In the genomic region with DNA sequence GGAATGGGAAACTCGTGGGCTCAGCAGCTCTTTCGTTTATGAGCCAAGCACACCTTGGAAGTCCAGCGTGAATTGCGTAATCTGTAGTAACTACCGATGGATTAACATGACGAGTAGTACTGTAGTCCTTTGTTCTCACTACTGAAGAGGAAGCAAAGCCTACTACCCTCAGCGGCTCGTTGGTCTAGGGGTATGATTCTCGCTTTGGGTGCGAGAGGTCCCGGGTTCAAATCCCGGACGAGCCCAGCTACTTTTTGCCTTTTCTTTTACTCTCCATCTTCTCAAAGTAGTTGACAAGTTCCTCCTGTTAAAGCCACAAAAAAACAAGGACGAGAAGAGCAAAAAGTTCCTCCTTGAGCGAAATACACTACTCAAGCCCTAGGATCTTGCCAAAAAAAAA, we compare ENCODE assay signal across 8 mouse cellular contexts. TPM values are rescaled to one million over a fixed set of nuclear protein-coding genes. Genes with fewer than 3 reads are reported as not detected.
DNase-seq lines count a peak whose midpoint lies in the region; ATAC-seq lines count a peak whose summit lies in the region.

No protein-coding gene starts in this region.

- H3K9ac ChIP-seq in forebrain, embryonic 13.5 days: no peak overlapping the region
- no peak overlapping the region for H3K9ac ChIP-seq in hindbrain, embryonic 13.5 days

- peaks cover 6% of the 10 kb centered on the region for H3K4me1 ChIP-seq in forebrain, embryonic 13.5 days
- H3K4me1 ChIP-seq in hindbrain, embryonic 13.5 days (replicated peaks): peaks cover 9% of the 10 kb centered on the region

- ATAC-seq in forebrain, embryonic 13.5 days: peak; percentile 55; the same call in 1 of the 2 replicates
- ATAC-seq in hindbrain, embryonic 13.5 days (ENCODE audit: low FRiP score): no peak

- peaks cover 17% of the 10 kb centered on the region for H3K27me3 ChIP-seq in forebrain, embryonic 13.5 days
- H3K27me3 ChIP-seq in hindbrain, embryonic 13.5 days: peaks cover 48% of the 10 kb centered on the region

- 1% methylated on average over 15 of the region's 15 CpGs for WGBS in forebrain, embryonic 13.5 days
- under 1% methylated on average over 15 of the region's 15 CpGs for WGBS in hindbrain, embryonic 13.5 days

- no peaks in the 10 kb centered on the region for H3K36me3 ChIP-seq in forebrain, embryonic 13.5 days (ENCODE audit: poor library complexity, severe bottlenecking)
- H3K36me3 ChIP-seq in hindbrain, embryonic 13.5 days: no peaks in the 10 kb centered on the region

- no peak overlapping the region for H3K27ac ChIP-seq in forebrain, embryonic 13.5 days
- H3K27ac ChIP-seq in hindbrain, embryonic 13.5 days: no peak overlapping the region

- H3K4me3 ChIP-seq in forebrain, embryonic 13.5 days: peak overlapping the region; percentile 47
- peak overlapping the region; percentile 44 for H3K4me3 ChIP-seq in hindbrain, embryonic 13.5 days

- H3K9me3 ChIP-seq in forebrain, embryonic 13.5 days (replicated peaks): no peaks in the 10 kb centered on the region
- H3K9me3 ChIP-seq in hindbrain, embryonic 13.5 days: no peaks in the 10 kb centered on the region

- peak; percentile 89 for DNase-seq in ES-CJ7 (ENCODE audit: low read depth, low spot score)
- DNase-seq in brain, adult 2 months (ENCODE audit: low read depth, low spot score): peak; percentile 50
- DNase-seq in layer of hippocampus, postnatal 25 days (ENCODE audit: extremely low spot score in 1 of 2, low spot score in 1 of 2): peak; percentile 41 to 71
- DNase-seq in lung, postnatal 25 days (ENCODE audit: low spot score): peak; percentile 77
- peak; percentile 64 for DNase-seq in retina, postnatal 1 day
- DNase-seq in urinary bladder, postnatal 4 days (ENCODE audit: low spot score in 2 of 2): peak; percentile 33 to 74

- peak overlapping the region; percentile 66 for H3K4me2 ChIP-seq in forebrain, embryonic 13.5 days
- peak overlapping the region; percentile 63 for H3K4me2 ChIP-seq in hindbrain, embryonic 13.5 days

RNA-seq across cellular contexts. Expression of gene Elf2, which starts 17.7 kb away (rescaled TPM):
- 55.9 and 60.1 TPM in 2 replicates for polyA plus RNA-seq in forebrain, embryonic 13.5 days (2015; fragmentation: Nextera tagmentation; extraction: Ambion mirVana)
- 47.1 TPM in 2 replicates for polyA plus RNA-seq in hindbrain, embryonic 13.5 days (2015; fragmentation: Nextera tagmentation; extraction: Ambion mirVana)
- total RNA-seq in layer of hippocampus, postnatal 25 days (2021): 10 to 100 TPM; 41.3 to 44.6 TPM

RNA-seq across cellular contexts. Expression of gene Mgarp, which starts 38.4 kb away (rescaled TPM):
- polyA plus RNA-seq in forebrain, embryonic 13.5 days (2015; fragmentation: Nextera tagmentation; extraction: Ambion mirVana): 1.5 and 2.2 TPM in 2 replicates
- 1.2 and 3.3 TPM in 2 replicates for polyA plus RNA-seq in hindbrain, embryonic 13.5 days (2015; fragmentation: Nextera tagmentation; extraction: Ambion mirVana)
- under 1 TPM in 1 of 2 experiments, not detected in 1; 0.26 TPM for total RNA-seq in layer of hippocampus, postnatal 25 days (2021)

RNA-seq across cellular contexts. Expression of gene Ndufc1, which starts 50.6 kb away (rescaled TPM):
- 798 and 924 TPM in 2 replicates for polyA plus RNA-seq in forebrain, embryonic 13.5 days (2015; fragmentation: Nextera tagmentation; extraction: Ambion mirVana)
- 824 and 888 TPM in 2 replicates for polyA plus RNA-seq in hindbrain, embryonic 13.5 days (2015; fragmentation: Nextera tagmentation; extraction: Ambion mirVana)
- total RNA-seq in layer of hippocampus, postnatal 25 days (2021): 100 to 1,000 TPM; 311 to 356 TPM

RNA-seq across cellular contexts. Expression of gene Naa15, which starts 56.8 kb away (rescaled TPM):
- polyA plus RNA-seq in forebrain, embryonic 13.5 days (2015; fragmentation: Nextera tagmentation; extraction: Ambion mirVana): 59.8 and 60.5 TPM in 2 replicates
- polyA plus RNA-seq in hindbrain, embryonic 13.5 days (2015; fragmentation: Nextera tagmentation; extraction: Ambion mirVana): 54.0 and 55.2 TPM in 2 replicates
- 10 to 100 TPM; 41.6 to 48.3 TPM for total RNA-seq in layer of hippocampus, postnatal 25 days (2021)
